Mouse (Mus musculus) ovary, postnatal 36 days (tissue): ENCODE results near the gene Snx9.

Experiments used
- DNase-seq: peaks from one replicate; pipeline ENCODE4 v3.0.0; 2022; ENCODE audit warnings: low spot score, mixed read lengths

The Snx9 gene

DNA sequence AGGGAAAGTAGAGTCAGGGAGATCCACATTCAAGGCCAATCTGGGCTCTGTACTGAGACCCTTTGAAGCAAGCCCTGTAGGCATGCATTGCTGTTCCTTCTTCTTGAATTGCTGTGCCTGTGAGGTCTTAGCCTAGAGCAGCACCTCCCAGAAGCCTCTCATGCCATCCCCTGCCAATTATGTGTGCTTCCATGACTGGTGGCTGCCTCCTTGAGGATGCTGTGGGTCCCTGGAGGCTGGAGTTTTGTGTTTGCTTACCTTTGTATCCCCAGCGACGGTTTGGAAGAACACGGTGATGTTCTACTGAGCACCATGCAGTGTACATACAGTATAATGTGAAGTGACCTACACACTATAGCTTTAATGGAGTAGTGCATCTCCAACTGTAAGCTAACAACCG is 4.2 kb downstream of the Snx9 start:
- no peak for DNase-seq

DNA sequence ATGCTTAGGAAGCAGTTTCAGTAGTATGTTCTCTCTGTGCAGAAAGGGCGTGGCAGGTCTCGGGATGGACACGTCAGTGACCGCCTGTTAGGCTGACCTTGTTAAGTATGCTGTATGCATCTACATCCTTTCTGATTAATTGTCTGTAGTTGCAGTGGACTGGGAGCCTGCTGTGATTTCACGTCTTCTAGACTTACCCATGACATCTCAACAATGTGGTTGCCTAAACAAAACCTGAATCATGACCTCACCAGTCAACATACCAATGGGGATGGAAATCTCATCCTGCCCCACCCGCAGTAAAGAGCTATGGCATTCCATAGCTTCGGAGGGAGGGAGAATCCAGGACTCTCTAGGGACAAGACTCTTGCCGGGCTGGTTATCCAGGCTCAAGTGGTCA is 5.0 kb downstream of the Snx9 start:
- DNase-seq = no peak

DNA sequence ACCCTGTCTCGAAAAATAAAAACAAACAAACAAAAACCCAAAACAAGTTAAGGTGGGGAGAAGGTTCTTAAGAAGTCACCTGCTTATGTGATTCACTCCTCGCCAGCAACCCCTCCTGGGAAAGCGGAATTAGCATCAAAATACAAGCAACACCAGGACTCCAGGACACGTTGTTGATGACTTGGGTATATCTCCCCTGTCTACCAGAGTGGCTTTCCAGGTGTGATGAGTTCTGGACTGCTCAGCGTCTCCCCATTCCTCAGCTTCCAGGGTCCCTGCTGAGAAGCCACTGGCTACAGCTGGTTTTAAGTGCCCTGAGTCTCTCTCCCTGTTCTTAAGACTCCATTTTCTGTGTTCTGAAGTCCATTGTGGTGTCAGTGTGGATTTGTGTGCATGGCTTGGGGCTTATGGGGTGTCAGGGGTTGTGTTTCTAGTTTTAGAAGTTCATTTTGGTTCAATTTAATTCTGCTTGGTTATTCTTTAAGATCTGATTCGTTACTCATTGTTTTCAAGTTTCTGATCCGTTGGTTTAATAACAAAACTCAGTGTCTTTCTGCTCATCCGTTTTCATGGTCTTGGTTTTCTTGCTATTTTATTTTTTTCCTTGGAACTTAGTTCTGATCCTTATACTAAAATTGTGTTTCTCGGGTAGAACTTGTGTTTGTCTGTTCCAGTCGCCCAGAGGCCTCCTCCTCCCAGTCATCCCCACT is 7.7 kb downstream of the Snx9 start:
- DNase-seq = no peak

DNA sequence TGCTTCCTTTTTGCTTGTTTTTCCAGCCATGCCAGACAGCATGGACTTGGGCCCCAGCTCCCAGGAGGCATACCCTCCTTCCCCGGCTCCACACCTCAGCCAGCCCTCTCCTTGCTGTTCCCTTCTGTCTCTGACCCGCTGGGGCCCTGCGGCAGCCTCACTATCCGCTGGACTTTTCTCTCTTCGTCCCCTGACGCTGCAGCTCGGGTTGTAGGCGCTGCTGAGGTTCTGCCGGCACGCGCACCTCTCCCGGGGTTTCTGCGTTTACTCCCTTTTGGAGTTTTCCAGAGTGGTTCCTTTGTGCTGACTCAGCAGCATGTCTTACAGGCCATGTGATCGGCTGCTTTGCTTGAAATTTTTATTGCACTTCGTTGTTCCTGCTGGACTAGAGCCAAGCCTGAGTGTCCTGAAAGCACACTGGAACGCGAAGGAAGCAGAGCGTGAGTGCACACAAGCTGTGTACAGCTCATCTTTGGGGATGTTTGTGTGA is 8.3 kb downstream of the Snx9 start:
- peak; percentile 54 for DNase-seq

DNA sequence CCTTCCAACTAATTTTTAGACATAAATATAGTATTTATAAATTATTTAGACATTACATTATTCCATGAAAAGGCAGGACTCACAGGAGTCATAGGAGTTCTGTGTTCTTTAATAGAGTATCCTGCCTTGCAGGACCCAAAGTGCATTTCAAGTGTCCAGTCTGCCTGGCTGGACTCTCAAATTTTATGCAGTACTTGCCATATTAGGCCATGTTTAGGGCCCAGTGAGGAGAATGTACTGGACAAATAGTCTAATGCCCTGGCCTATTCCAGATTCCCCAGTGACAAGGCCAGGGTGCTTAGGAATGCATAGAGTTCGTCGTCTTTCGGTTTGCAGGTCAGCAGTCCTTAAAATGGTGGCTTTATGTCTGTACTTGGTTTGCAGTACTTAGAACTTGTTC is 8.9 kb downstream of the Snx9 start:
- DNase-seq = no peak

DNA sequence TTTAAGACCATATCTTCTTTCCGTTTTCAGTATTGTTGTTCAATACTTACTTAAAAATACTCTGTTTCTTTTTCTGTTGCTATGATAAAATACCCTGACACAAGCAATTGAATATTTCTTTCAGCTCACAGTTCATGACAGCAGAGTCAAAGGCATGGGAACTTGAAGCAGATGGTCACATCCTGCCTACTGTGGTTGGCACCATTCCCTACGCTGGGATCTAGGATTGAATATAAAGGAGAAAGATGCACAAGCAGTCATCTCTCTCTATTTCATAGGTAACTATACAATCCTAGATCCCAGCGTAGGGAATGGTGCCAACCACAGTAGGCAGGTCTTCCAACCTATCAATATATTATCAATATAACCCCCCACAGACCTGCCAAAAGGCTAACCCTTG is 9.3 kb downstream of the Snx9 start:
- no peak for DNase-seq

DNA sequence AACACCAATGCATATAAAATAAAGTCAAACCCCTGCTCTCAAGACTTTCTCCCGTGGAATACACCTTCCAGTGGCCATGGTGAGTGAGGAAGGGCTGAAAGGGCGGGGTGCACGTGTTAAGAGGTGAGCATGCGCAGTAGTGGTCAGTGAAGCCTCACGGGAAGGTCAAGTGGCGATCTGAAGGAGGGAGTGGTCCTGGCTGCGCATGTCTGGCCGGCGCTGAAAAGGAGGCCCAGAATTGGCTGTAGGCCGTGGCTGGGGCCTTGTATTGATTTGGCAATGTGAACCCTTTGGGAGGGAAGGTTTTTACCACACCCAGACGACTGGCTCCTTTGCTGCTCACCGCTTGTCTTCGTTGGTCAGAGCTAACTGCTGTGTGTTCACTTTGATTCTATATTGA is 12.8 kb downstream of the Snx9 start:
- DNase-seq = no peak

DNA sequence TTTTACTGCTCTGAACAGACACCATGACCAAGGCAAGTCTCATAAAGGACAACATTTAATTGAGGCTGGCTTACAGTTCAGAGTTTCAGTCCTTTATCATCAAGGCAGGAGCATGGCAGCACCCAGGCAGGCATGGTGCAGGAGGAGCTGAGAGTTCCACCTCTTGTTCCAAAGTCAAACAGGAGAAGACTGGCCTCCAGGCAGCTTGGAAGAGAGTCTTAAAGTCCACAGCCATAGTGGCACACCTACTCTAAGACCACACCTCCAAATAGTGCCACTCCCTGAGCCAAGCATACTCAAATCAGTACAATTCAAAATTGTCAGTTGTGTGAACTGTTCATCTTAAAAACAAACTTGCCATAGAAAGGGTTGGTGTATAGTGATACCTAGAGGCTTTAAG is 14.4 kb downstream of the Snx9 start:
- no peak for DNase-seq

DNA sequence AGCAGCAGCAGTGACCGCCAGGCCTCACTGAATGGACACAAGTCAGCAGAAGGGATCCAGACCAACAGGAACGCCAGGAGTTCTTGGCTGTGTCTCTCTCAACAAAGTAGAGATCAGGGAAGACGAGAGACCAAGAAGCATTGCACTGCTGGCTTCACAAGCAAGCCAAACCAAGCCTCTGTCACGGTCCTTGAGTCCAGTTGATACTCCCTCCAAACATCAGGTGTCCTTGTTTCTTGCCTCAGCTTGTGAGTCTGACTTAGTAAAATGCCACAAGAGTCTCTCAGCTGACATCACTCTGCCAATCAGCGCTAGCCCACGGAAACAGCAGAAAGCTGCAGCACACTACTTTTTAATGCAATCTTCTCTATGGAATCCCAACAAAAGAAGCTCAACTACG is 15.3 kb downstream of the Snx9 start:
- no peak for DNase-seq

DNA sequence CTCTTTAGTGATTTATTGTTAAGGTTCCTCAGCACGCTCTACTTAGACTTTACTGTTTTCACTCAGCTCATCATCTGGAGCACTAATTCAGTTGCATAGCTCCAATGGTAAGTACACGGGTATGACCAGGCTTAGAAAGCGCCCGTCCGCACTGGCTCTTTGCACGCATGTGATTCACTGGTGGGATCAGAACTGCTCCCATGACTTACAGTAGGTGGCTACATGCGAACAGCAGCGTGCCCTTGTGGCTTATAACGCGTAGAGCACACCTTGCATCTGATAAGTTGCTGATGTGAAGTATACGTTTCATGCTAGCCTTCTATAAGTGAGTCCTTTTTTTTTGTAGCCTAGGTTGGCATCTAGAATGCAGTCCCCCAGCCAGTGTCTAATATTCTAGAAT is 16.1 kb downstream of the Snx9 start:
- no peak for DNase-seq

DNA sequence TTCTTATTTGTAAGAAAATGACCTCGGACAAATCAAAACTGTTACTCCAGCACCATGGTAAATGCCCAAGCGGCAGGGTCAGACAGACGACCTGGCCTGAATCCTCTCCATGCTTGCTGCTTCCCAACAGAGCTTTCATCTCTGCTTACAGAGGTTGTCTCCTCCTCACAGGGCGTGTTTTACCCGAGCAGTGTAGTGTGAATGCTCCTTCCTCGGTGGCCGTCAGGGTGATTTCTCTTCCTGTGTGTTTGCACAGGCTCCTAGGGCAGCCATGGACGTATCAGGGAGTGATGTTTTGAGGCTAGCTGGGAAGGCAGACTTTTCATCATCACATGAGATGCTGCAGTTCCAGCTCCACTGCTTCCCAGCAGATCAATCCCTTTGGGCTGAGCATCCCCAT is 17.1 kb downstream of the Snx9 start:
- DNase-seq = no peak

DNA sequence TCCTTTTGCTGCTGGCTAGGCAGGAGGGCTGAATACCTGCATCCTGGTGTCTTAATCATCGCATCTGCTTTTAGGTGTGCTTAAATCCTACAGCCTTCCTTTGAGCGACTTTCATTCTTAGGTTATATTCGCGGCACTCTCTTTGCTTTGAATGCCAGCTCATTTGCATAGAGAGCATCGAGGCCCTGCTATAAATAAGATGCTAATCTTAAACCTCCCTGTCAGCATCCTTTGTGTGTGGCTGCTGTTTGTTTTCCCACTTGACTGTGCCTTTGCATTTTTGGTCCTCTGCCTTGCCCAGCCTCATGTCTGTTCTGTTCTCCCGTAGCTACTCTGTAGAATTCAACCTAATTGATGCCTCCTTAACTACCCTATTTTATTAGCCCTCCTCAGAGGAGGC is 21.2 kb downstream of the Snx9 start:
- DNase-seq = no peak

DNA sequence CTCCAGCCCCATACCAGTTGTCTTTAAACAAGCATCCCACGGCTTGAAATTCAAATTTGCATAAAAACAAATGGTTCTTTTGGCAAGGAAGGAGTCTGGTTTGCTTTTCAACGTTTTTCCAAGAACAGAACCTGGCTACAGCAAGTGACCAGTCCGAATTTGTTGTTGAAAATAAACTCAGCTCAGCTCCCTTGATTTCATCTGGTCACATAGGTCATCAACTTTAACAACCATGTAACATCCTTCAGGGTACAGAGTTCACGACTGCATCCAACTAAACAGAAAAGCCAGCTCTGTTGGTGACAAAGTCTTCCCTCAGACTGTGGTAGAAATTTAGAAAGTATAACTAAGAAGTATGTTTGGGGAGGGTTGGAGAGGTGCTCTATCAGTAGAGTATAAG is 21.7 kb downstream of the Snx9 start:
- no peak for DNase-seq

DNA sequence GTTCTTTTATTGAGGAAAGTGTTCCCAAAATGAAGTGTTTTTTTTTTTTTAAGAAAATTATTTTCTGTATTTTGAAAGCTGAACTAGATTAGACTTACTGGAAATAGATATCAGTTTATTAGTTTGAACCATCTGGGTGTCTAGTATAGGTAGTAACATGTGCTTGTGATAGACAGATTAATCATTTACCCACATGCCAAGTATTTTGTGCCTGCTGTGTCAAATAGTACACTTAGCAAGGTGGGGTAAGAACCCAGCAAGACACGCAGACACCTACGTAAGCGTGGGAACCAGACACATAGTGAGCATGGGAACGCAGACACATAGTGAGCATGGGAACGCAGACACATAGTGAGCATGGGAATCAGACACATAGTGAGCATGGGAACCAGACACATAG is 22.6 kb downstream of the Snx9 start:
- DNase-seq = no peak

DNA sequence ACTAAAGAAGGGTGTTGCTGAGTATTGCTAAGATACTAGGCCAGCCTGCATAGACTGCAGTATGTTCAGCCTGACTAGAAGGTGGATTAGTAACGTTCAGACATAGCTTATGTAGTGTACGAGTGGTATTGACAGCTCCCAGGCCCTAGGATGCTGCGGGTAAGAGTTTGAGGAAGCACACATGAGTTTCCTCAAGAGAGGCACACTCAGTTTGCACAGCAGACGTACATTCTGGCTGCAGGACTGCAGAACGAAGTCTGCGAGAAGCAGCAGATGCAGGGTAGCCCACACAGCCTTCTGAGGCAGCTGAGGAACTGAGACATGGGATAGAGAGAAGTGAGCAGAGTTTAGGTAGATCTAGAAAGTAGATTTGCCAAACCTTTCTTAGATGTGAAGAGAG is 26.3 kb downstream of the Snx9 start:
- DNase-seq = no peak

DNA sequence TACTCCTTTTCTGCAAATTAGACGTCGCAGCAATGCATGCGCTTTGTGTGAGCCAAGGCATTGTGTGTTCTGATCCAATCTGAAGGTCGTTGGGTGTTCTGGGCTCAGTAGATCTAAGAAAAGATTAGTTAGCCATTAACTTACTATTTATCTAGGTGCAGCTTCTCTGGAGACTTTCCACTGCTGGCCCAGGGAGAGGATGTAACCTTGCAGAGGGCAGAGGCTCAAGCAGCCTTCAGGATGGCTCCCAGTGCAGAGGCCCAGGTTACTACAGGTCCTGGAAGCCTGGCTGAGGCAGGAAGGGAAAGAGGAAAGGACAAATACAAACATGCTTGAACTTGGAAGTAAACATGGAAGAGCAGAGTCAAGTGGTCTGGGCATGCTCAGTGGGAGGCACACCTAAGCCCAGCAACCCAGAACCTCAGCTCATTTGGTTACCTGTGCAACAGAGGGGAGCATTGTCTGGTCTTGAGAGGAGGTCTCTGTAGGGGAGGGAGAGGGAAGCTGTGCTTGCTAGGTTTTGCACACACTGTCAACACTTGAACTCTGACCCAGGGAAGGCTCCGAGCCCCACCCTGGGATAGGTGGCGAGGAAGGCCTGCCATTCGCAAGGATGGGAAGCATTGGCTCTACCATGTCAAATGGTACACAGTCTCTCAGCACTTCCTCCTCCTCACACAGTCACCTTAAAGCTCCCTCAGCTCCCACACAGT is 27.3 kb downstream of the Snx9 start:
- DNase-seq = no peak

DNA sequence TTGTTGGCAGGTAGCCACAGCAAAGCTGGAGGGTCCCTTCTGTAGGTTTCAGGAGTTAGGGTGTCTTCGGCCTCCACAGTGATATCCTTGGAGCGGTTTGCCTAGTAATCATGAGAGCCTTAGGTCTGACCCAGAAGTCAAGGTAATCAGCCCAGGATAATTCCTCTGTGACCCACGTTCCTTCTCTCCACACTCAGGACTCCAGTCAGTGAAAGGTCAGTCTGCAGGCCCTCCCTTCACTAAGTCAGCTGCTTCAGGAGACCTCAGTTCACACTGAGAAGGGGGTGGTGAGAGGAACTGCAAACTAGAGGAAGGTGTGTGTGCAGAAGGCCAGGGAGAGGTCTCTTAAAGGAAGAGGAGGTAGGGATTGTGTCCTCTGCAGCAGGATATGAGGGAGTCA is 28.3 kb downstream of the Snx9 start:
- DNase-seq = no peak

DNA sequence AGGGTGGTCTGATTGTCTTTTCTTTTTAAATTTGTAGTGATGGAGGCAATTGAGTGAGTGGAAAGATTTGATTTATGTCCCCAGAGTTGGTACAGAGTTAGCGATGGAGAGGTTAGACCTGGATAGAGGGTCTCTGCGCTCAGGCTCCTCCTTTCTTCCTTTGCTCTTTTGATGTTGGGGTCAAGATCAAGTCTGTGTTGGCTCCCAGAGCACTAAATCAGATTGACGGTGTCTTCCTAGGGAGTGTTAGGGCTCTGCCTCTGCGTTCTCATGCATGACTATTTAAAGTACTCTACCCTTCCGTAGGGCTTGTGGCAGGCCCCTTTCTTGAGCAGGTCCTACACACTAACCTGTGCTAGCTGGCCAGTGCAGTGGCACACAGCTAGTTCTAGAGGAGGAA is 28.9 kb downstream of the Snx9 start:
- DNase-seq = no peak

DNA sequence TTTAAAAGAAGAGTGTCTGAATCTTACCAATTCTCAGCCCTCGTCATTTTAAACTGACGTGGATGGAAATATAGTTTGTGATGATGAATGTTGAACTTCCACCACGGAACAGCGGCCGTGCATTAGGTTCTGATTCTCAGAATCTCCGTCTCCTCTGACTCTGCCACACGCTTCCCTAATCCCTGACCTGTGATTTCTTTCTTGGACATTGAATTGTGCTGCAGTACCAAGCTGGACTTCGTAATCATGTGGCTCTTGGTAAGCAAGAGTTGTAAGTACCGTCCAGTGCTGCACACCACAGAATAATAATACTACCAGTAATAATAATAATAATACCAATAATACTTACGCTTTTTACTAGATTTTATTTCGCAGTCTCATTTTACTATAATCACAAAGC is 29.6 kb downstream of the Snx9 start:
- DNase-seq = no peak

DNA sequence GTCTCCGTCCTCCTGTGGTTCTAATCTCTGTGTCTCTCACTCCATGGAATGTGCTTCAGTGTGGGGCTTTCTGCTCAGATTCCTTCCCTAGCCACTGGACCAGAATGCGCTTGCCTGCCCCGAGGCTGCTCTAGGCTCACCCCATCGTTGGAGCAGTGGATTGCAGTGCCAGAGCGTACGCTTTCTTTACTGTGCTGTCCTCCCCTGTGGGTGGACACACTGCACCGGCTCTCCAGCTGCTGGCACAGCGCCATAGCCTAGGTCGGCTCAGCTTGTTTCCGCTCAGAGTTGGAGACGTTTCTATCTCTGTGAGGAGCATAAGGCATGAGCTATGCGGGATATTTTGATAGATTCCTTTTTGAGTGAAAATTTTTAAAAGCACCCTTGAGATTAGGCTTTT is 31.4 kb downstream of the Snx9 start:
- DNase-seq = peak; percentile 68

DNA sequence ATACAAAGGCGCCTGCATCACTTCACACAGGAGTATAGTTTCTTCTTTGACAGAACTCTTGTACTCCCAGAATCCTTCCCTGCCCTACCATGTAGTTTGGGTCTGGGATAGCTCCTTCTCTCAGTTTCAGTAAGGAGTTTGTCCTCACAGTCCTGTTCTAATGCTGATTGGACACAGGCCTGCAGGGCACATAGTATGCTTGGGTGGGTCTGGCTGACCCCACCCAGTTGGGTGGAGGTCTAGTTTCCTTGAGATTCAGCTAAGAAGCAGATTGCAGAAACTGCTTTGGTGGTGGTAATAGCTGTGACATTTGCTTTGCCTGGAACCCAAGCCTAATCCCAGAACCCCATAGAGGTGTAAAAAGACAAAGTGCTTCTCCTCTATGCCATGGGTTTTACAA is 33.4 kb downstream of the Snx9 start:
- no peak for DNase-seq

DNA sequence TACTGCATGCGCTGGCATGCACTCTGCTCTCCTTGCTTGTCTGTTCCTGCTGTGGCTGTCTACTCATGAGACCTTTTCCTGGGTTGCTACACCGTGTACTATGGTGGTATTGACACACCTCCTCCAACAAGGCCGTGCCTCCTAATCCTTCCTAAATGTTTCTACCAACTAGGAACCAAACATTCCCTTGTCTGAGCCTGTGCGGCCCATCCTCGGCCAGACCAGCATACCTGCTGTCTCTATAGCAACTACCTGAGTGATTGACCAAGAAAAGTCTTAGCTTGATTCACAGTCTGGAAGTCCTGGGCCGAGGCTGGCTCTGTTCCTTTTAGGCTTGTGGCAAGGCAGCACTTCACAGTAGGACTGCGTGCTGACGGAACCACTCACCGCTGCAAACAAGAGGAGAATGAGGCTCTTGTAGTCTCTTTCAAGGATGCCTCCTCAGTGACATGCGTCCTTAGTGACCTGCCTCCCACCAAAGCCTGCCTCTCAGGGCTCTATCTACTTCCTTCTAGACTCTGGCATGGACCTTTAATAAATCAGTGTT is 36.6 kb downstream of the Snx9 start:
- DNase-seq = no peak

DNA sequence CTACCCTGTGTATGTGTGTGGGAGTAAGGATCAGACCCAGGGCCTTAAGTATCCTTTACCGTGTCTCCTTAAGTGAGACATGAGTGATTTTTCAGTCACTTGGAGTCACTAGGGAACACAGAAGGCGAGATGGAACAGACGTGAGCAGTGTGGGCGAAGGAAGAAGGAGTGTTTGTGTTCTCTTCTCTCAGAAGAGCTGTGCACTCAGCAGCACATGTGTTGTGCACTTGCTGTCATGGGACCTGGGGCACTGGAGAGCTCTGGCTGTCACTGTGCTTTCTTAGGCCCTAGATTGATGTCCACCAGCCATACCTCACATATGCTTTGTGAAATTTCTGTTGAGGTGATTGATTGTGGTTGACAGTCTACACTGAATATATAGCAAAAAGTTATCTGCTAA is 37.7 kb downstream of the Snx9 start:
- DNase-seq = no peak

DNA sequence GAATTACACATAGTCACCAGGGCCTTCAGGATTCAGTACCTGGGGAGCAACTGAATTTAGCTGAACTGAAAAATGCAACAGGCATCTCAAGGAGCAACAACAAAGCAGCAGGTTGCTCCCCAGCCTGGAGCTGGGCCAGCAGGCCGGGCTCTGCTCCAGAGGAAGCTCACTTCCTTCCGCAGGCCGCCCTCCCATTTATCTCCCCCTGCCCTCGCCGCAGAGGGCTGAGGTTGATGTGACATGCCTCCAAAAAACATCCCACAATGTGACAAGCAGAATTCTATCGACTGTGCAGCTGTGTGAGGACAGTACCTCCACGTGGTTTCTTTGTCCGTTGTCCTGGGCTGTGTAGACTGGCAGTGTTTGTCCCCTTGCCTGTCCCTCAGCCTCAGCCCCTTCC is 44.3 kb downstream of the Snx9 start:
- peak; percentile 61 for DNase-seq
